Mouse (Mus musculus): ENCODE measurements around the gene Csrnp3. TPM values are rescaled to one million over a fixed set of nuclear protein-coding genes. Genes with fewer than 3 reads are reported as not detected.
"Not testable (repeated sequence)": the region's sequence is repeated elsewhere in the genome, so short reads cannot be mapped to it uniquely, and the experiment has no call there.

Csrnp3 gene
- 10 to 100 TPM; 87.5 to 89.2 TPM for total RNA-seq (2021)
- long read RNA-seq, experiment 1, full-length matches to known transcripts = 15 of 30 reads
- long read RNA-seq, experiment 1, partial matches to known transcripts = 0 of 30 reads
- long read RNA-seq, experiment 1, other reads (novel, unspliced or antisense) = 15 of 30 reads
- long read RNA-seq, experiment 2, full-length matches to known transcripts = 9 of 16 reads
- long read RNA-seq, experiment 2, partial matches to known transcripts = 1 of 16 reads
- long read RNA-seq, experiment 2, other reads (novel, unspliced or antisense) = 6 of 16 reads

GRCm38 (mm10) chr2:65845551-65845950, at the start of gene Csrnp3:
Gene Csrnp3 (plus strand): TSS chr2:65845767.
- intact Hi-C loops (cut with DNase I) = loop anchor here (1.0 to 5.0 kb wide), 3 partner anchors 53 to 107 kb away; no protein-coding TSS in a partner anchor
- peak within 1 kb of the TSS; percentile 57 for H3K4me3 ChIP-seq
- DNase-seq (ENCODE audit: extremely low spot score in 1 of 2, low spot score in 2 of 2) = peak; percentile 67 to 78
- peak within 1 kb of the TSS; percentile 83 for H3K27ac ChIP-seq
- no peak for TF ChIP-seq CTCF (IDR thresholded peaks at IDR 0.05)

GRCm38 (mm10) chr2:65801054-65801709, 44.4 kb upstream of the Csrnp3 start:
- no peak for TF ChIP-seq CTCF (IDR thresholded peaks at IDR 0.05)
- Histone ChIP-seq H3K4me3 (no peak overlapping the region), H3K27ac (no peak overlapping the region)
- intact Hi-C loops (cut with DNase I) = no loop called here
- no peak for DNase-seq (ENCODE audit: extremely low spot score in 1 of 2, low spot score in 2 of 2)

- intact Hi-C loops (cut with DNase I) = no loop called here
- Histone ChIP-seq H3K27ac (no peak overlapping the region), H3K4me3 (no peak overlapping the region)
- TF ChIP-seq CTCF (IDR thresholded peaks at IDR 0.05) = no peak
- DNase-seq (ENCODE audit: extremely low spot score in 1 of 2, low spot score in 2 of 2) = no peak
Observed at GRCm38 (mm10) chr2:65806556-65806955, 39.0 kb upstream of the Csrnp3 start.

- DNase-seq (ENCODE audit: extremely low spot score in 1 of 2, low spot score in 2 of 2); intact Hi-C loops (cut with DNase I); H3K27ac ChIP-seq; H3K4me3 ChIP-seq: not testable (repeated sequence)
Observed at GRCm38 (mm10) chr2:65811203-65811602, 34.4 kb upstream of the Csrnp3 start.

DNA sequence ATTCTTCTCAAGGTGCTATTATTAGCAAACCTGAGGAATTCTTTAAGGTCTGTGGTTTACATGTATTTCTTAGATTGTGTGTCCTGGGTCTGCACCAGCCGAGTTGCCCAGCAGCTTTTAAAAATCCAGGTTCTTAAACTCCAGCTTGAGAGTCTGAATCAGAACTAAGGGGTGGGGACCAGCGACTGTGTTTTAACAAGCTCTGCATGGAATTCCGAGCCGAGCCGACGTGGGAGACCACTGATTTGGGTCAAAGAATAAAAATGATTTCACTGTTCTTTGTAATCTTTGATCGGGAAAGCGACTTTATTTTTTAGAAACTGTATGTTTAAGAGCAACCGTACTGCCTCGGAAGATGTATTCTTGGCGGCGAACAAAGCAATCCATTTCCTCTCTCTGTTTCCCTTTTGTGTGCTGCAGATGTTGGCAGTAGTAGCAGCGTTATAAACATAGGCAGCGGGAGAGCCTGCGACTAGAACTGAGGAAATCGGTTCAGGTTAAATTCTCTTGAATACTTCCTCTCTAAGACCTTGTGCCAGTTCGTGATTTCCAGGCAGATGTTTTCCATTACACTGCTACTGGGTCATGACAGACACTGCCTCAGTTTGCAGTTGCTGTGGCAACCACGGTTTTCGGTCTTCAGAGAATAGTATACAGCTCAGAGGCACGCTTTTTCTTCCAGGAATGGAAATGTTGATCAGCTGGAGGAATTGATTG, 27.3 kb upstream of the Csrnp3 start:
- Histone ChIP-seq H3K4me3 (peak overlapping the region; percentile 48), H3K27ac (peak overlapping the region; percentile 34; the same call in 1 of the 2 replicates)
- intact Hi-C loops (cut with DNase I) = no loop called here
- DNase-seq (ENCODE audit: extremely low spot score in 1 of 2, low spot score in 2 of 2) = peak; percentile 15 to 30
- TF ChIP-seq CTCF (IDR thresholded peaks at IDR 0.05) = no peak

- no peak for TF ChIP-seq CTCF (IDR thresholded peaks at IDR 0.05)
- DNase-seq (ENCODE audit: extremely low spot score in 1 of 2, low spot score in 2 of 2) = no peak
- intact Hi-C loops (cut with DNase I) = no loop called here
- Histone ChIP-seq H3K27ac (no peak overlapping the region), H3K4me3 (no peak overlapping the region)
Observed at GRCm38 (mm10) chr2:65820114-65820769, 25.3 kb upstream of the Csrnp3 start.

GRCm38 (mm10) chr2:65826314-65826713, 19.3 kb upstream of the Csrnp3 start:
- H3K4me3 ChIP-seq = no peak overlapping the region
- intact Hi-C loops (cut with DNase I) = no loop called here
- TF ChIP-seq CTCF (IDR thresholded peaks at IDR 0.05) = no peak
- DNase-seq (ENCODE audit: extremely low spot score in 1 of 2, low spot score in 2 of 2) = no peak
- H3K27ac ChIP-seq = no peak overlapping the region; the same call in 1 of the 2 replicates

GRCm38 (mm10) chr2:65826801-65827200, 18.8 kb upstream of the Csrnp3 start:
- Histone ChIP-seq H3K4me3 (no peak overlapping the region), H3K27ac (no peak overlapping the region; the same call in 1 of the 2 replicates)
- no peak for TF ChIP-seq CTCF (IDR thresholded peaks at IDR 0.05)
- no peak for DNase-seq (ENCODE audit: extremely low spot score in 1 of 2, low spot score in 2 of 2)
- intact Hi-C loops (cut with DNase I) = no loop called here

DNA sequence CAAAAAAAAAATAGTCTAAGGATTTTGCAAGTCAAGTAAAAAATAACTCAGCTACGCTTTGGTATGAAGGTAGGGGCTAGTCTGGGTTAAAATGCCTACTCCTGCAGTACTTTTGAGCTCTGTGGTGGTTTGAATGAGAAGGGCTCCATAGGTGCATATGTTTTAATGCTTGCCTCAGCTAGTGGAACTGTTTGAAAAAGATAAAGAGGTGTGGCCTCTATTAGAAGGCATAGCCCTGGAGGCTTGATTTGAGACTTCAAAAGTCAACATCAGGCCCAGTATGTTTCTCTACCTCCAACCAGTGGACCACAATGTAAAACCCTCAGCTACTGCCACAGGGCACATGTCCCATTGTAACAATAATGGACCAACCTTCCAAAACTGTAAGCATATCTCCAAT, 16.9 kb upstream of the Csrnp3 start:
- intact Hi-C loops (cut with DNase I) = no loop called here
- Histone ChIP-seq H3K27ac (no peak overlapping the region), H3K4me3 (no peak overlapping the region)
- TF ChIP-seq CTCF (IDR thresholded peaks at IDR 0.05) = no peak
- no peak for DNase-seq (ENCODE audit: extremely low spot score in 1 of 2, low spot score in 2 of 2)

DNA sequence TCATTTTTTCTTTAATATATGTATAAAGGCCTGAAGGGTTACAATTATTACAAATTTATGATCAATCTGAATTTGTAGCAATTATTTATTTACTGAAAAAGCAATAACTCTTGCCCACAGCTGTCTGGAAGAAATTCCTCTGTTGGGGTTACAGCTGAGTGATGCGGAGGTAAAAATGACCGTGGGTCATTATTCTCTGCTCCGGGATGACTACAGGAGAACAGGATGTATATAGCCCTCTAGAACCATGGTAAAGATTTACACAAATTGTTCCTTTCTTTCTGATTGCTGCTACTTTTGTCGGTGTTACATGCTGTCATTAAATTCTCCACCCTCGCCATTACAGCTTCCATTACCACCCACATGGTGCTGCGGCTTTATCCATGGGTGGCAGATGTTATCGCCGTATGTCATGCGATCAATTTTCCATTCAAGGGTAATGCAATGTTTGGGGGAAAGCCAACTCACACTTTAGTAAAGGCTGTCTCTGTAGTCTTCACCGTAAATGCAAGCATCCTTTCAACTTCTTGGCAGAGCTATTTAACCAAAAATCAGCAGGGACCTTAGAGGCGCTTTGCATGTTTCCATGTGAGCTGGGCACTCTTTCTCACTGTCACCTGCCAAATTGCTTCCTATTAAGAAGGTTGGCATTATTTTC, 12.7 kb upstream of the Csrnp3 start:
- H3K27ac ChIP-seq = no peak overlapping the region
- TF ChIP-seq CTCF (IDR thresholded peaks at IDR 0.05) = no peak
- no peak overlapping the region for H3K4me3 ChIP-seq
- DNase-seq (ENCODE audit: extremely low spot score in 1 of 2, low spot score in 2 of 2) = peak in 1 of 2 experiments; percentile 25
- intact Hi-C loops (cut with DNase I) = no loop called here

GRCm38 (mm10) chr2:65833421-65833820, 12.1 kb upstream of the Csrnp3 start:
- intact Hi-C loops (cut with DNase I) = no loop called here
- no peak for DNase-seq (ENCODE audit: extremely low spot score in 1 of 2, low spot score in 2 of 2)
- Histone ChIP-seq H3K27ac (no peak overlapping the region), H3K4me3 (no peak overlapping the region)
- TF ChIP-seq CTCF (IDR thresholded peaks at IDR 0.05) = no peak

All from left cerebral cortex, adult 2 months (tissue).